Mouse (Mus musculus): ENCODE measurements around the gene Bbs1. TPM values are rescaled to one million over a fixed set of nuclear protein-coding genes. Genes with fewer than 3 reads are reported as not detected.

The Bbs1 gene
- polyA plus RNA-seq, 1 experiment from 2014 or later, result 2.3 TPM

DNA sequence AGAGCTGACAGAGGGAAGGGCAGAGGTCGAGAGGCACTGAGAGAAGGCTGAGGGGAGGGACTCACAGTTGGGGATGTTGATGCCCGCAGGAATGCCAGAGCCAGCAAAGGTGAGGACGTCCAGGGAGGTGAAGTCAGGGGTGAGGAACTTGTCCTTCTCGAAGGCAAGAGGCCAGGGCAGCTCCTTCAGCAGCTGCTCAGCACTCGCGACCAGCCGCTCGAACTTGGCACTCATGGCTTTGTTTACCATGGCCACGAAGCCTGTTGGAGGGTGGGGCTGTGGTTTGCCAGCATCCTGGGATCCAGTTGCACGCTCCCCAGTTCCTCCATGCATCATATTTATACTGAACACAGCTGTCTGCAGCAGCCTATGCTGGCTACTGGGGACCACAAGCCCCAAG, 10.4 kb upstream of the Bbs1 start:
- no peaks in the 10 kb centered on the region for H3K9me3 ChIP-seq
- no peak overlapping the region for H3K4me2 ChIP-seq (replicated peaks)
- WGBS, result 74% methylated on average over 10 of the region's 10 CpGs
- H3K9ac ChIP-seq, result no peak overlapping the region
- H3K4me1 ChIP-seq (replicated peaks), result no peaks in the 10 kb centered on the region
- H3K4me3 ChIP-seq (replicated peaks), result no peak overlapping the region
- H3K27ac ChIP-seq, result no peak overlapping the region
- peaks cover 68% of the 10 kb centered on the region for H3K36me3 ChIP-seq
- ATAC-seq, result no peak
- no peaks in the 10 kb centered on the region for H3K27me3 ChIP-seq (replicated peaks)

DNA sequence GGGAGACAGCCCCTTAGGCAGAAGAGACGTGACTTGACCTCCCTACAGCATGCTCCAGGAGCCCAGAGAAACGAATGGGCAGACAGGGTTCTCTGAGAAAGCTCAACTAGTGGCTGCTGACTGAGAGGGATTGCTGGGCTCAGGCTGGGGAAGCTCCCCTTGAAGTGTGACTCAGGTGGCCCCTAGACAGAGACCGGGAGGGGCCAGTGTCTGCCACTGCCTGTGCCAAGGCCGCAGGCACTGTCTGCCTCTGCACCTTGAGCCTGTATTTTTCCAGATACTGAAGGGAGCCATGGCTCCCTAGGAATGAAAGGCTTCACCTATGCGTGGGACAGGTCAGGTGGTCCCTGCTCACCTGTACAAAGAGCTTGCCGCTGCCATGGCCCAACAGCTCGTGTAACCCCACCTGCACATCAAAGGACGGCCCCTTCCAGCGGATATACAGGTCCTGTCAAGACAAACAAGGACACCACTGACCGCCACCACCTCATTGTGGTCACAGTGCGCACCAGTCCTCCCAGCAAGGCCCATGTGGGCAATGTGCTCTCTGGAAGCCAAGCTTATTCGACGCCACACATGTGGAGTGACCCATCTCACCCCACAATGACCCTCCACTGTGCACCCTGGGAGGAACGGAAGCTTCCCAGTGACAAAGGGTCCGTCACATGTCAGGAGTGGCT, 9.6 kb upstream of the Bbs1 start:
- Histone ChIP-seq H3K4me1 (replicated peaks) (no peaks in the 10 kb centered on the region), H3K27ac (no peak overlapping the region), H3K4me2 (replicated peaks) (no peak overlapping the region), H3K27me3 (replicated peaks) (no peaks in the 10 kb centered on the region), H3K36me3 (peaks cover 64% of the 10 kb centered on the region), H3K4me3 (replicated peaks) (no peak overlapping the region), H3K9me3 (no peaks in the 10 kb centered on the region), H3K9ac (no peak overlapping the region)
- 90% methylated on average over 15 of the region's 15 CpGs for WGBS
- no peak for ATAC-seq

DNA sequence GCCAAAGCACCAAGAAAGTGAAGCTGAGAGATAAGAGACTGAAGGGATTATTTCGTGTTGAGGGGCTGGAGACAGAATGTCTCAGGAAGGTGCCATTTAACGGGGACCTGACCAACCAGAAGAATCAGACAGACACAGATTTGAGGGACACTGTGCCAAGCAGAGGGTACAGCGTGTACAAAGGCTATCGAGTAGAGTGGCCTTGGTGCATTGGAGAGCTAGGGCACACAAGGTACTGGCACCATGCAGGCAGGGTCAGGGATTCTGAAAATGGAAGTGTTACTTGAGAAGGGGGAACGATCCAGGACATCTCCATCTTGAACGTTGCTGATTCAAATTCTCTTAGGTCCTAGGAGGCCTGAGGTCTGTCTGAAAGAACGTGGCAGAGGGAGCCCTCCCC, 2.9 kb upstream of the Bbs1 start:
- ATAC-seq, result no peak
- Histone ChIP-seq H3K36me3 (peaks cover 39% of the 10 kb centered on the region), H3K27ac (no peak overlapping the region), H3K4me3 (replicated peaks) (no peak overlapping the region), H3K4me2 (replicated peaks) (no peak overlapping the region), H3K27me3 (replicated peaks) (no peaks in the 10 kb centered on the region), H3K4me1 (replicated peaks) (0 out of 2 replicates have a peak, but pooled peaks cover 3% of the 10 kb centered on the region), H3K9me3 (no peaks in the 10 kb centered on the region), H3K9ac (no peak overlapping the region)
- WGBS, result 92% methylated on average over 7 of the region's 7 CpGs

GRCm38 (mm10) chr19:4908107-4908506, 1.7 kb upstream of the Bbs1 start:
- Histone ChIP-seq H3K4me3 (replicated peaks) (no peak overlapping the region), H3K9me3 (no peaks in the 10 kb centered on the region), H3K4me1 (replicated peaks) (0 out of 2 replicates have a peak, but pooled peaks cover 3% of the 10 kb centered on the region), H3K27me3 (replicated peaks) (no peaks in the 10 kb centered on the region), H3K36me3 (peaks cover 29% of the 10 kb centered on the region), H3K27ac (no peak overlapping the region), H3K9ac (no peak overlapping the region), H3K4me2 (replicated peaks) (no peak overlapping the region)
- no peak for ATAC-seq
- WGBS, result 84% methylated on average over 4 of the region's 4 CpGs

DNA sequence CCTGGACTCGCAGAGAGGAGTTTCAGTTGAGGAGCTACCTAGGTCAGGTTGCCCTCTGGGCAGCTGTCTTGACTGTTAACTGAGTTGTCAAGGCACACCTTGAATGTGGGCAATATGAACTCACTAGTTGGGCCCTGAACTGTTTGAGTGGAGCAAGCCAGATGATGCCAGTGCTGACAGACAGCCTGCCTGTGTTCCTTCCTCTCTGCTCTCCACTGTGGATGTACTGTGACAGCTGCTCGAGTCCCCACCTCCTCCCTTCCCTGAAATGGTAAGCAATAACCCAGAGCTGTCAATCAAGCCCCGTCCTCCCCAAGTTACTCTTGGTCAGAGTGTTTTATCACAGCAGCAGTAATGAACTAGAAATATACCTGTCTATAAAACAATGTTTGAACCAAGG, 6.5 kb downstream of the Bbs1 start:
- H3K9ac ChIP-seq, result no peak overlapping the region
- no peak overlapping the region for H3K4me3 ChIP-seq (replicated peaks)
- no peaks in the 10 kb centered on the region for H3K4me1 ChIP-seq (replicated peaks)
- no peaks in the 10 kb centered on the region for H3K36me3 ChIP-seq
- H3K4me2 ChIP-seq (replicated peaks), result no peak overlapping the region
- WGBS, result 71% methylated on average over 3 of the region's 3 CpGs
- H3K9me3 ChIP-seq, result no peaks in the 10 kb centered on the region
- H3K27me3 ChIP-seq (replicated peaks), result no peaks in the 10 kb centered on the region
- ATAC-seq, result no peak
- no peak overlapping the region for H3K27ac ChIP-seq

DNA sequence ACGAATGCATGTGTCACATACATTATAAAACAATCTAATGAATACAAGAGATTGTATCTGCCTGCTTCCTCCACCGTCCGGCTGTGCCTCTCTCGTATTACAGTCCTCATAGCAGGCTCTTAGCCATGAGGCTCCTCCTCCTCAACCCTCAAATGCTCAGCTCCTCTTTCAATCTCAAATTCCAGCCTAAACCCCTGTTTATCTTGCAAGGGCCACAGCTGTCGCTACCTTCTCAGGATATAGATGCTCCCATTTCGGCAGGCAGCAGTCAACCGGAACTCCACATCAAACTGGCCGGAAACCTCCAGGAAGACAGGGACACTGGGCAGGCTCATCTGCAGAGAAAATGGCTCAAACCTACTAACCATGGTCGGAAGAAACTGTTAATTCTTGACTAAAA, 7.5 kb downstream of the Bbs1 start:
- Histone ChIP-seq H3K4me2 (replicated peaks) (no peak overlapping the region), H3K4me1 (replicated peaks) (no peaks in the 10 kb centered on the region), H3K9me3 (no peaks in the 10 kb centered on the region), H3K9ac (no peak overlapping the region), H3K27ac (no peak overlapping the region), H3K4me3 (replicated peaks) (no peak overlapping the region), H3K36me3 (no peaks in the 10 kb centered on the region), H3K27me3 (replicated peaks) (no peaks in the 10 kb centered on the region)
- WGBS, result 75% methylated on average over 9 of the region's 9 CpGs
- ATAC-seq, result no peak

GRCm38 (mm10) chr19:4896780-4897520, 9.5 kb downstream of the Bbs1 start:
- Histone ChIP-seq H3K36me3 (no peaks in the 10 kb centered on the region), H3K9me3 (no peaks in the 10 kb centered on the region), H3K4me2 (replicated peaks) (no peak overlapping the region), H3K27me3 (replicated peaks) (no peaks in the 10 kb centered on the region), H3K9ac (no peak overlapping the region), H3K4me3 (replicated peaks) (no peak overlapping the region), H3K27ac (no peak overlapping the region), H3K4me1 (replicated peaks) (no peaks in the 10 kb centered on the region)
- ATAC-seq, result no peak
- WGBS, result 53% methylated on average over 21 of the region's 21 CpGs

DNA sequence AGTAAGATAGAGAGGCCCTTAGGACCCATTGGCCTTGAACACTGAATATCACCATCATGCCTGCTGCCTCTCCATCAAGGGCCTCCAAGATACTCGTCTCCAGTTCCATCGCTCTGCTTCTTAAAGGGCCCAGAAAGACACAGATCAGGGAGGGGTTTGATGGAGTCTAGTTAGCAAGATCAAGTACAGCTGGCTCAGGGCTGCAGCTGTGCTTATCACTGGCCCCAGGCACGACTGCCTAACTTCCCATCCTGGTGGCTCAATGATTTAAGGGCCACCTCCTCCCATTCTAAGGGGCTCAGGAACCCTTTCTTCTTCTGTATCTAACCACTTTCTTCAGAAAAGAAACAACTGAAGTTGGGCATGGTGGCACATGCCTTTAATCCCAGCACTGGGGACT, 14.6 kb downstream of the Bbs1 start:
- H3K4me2 ChIP-seq (replicated peaks), result no peak overlapping the region
- no peaks in the 10 kb centered on the region for H3K9me3 ChIP-seq
- no peaks in the 10 kb centered on the region for H3K4me1 ChIP-seq (replicated peaks)
- no peak overlapping the region for H3K9ac ChIP-seq
- no peak overlapping the region for H3K27ac ChIP-seq
- no peak for ATAC-seq
- H3K36me3 ChIP-seq, result no peaks in the 10 kb centered on the region
- H3K27me3 ChIP-seq (replicated peaks), result no peaks in the 10 kb centered on the region
- H3K4me3 ChIP-seq (replicated peaks), result no peak overlapping the region
- 81% methylated on average over 3 of the region's 3 CpGs for WGBS

DNA sequence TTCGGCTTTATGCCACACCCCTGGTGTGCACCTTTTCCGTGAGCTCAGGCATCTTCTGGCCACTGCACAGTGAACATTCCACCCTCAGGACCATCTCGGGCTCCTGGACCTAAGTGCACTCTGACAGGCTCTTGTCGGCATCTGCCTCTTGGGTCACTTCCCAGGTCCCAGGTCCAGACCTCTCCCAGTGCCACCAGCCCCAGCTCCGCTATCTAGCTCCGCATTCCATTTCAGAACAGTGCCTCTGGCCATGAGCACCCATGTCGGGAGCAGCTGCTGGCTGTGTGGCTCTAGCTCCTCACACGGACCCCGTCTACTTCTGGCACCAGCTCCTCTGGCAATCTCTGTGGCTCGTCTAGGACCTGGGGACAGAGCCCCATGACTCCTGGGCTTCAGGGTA, 16.6 kb downstream of the Bbs1 start:
- Histone ChIP-seq H3K27ac (no peak overlapping the region), H3K9me3 (no peaks in the 10 kb centered on the region), H3K4me2 (replicated peaks) (no peak overlapping the region), H3K27me3 (replicated peaks) (no peaks in the 10 kb centered on the region), H3K4me1 (replicated peaks) (no peaks in the 10 kb centered on the region), H3K4me3 (replicated peaks) (no peak overlapping the region), H3K36me3 (no peaks in the 10 kb centered on the region), H3K9ac (no peak overlapping the region)
- WGBS, result 85% methylated on average over 10 of the region's 10 CpGs
- no peak for ATAC-seq

DNA sequence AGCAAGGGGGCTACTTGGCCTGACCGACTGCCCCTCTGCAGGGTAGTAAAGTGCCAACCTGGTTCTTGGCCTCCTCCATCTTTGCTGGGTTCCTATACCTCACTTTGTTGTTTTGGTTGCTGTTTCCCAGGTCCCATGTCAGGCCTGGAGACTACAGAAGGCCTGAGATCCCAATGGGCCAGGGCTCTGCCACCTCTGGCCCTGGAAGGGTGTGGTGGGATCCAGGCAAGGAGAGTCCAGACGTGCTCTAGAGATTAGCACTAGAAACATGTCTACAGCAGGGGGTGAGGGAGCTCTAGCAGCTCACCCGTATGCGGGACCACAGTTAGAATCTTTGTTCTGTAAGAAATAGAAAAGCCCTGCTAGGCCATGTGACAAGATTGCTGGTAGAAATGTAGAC, 22.5 kb downstream of the Bbs1 start:
- Histone ChIP-seq H3K9ac (no peak overlapping the region), H3K4me3 (replicated peaks) (no peak overlapping the region), H3K4me2 (replicated peaks) (no peak overlapping the region), H3K4me1 (replicated peaks) (no peaks in the 10 kb centered on the region), H3K36me3 (no peaks in the 10 kb centered on the region), H3K27ac (no peak overlapping the region), H3K27me3 (replicated peaks) (no peaks in the 10 kb centered on the region), H3K9me3 (no peaks in the 10 kb centered on the region)
- ATAC-seq, result no peak
- WGBS, result 81% methylated on average over 4 of the region's 4 CpGs

GRCm38 (mm10) chr19:4879324-4879703, 27.1 kb downstream of the Bbs1 start:
- peak overlapping the region; percentile 99 for H3K4me3 ChIP-seq (replicated peaks)
- no peak overlapping the region for H3K27ac ChIP-seq
- peak overlapping the region; percentile 93 for H3K9ac ChIP-seq
- H3K36me3 ChIP-seq, result no peaks in the 10 kb centered on the region
- peaks cover 7% of the 10 kb centered on the region for H3K4me1 ChIP-seq (replicated peaks)
- WGBS, result 57% methylated on average over 10 of the region's 10 CpGs
- no peaks in the 10 kb centered on the region for H3K9me3 ChIP-seq
- H3K4me2 ChIP-seq (replicated peaks), result peak overlapping the region; percentile 97
- H3K27me3 ChIP-seq (replicated peaks), result no peaks in the 10 kb centered on the region; the same call in 1 of the 2 replicates
- ATAC-seq, result no peak

GRCm38 (mm10) chr19:4878405-4879323, 27.8 kb downstream of the Bbs1 start, which contains the start of gene Zdhhc24:
Gene Zdhhc24, plus strand, starts transcription at chr19:4878668.
- ATAC-seq, result peak; percentile 100
- Histone ChIP-seq H3K4me1 (replicated peaks) (peaks cover 7% of the 10 kb centered on the region), H3K4me3 (replicated peaks) (peak within 1 kb of the TSS; percentile 99), H3K9me3 (no peaks in the 10 kb centered on the region), H3K27me3 (replicated peaks) (no peaks in the 10 kb centered on the region; the same call in 1 of the 2 replicates), H3K4me2 (replicated peaks) (peak within 1 kb of the TSS; percentile 97), H3K9ac (peak within 1 kb of the TSS; percentile 93), H3K36me3 (no peaks in the 10 kb centered on the region), H3K27ac (peak within 1 kb of the TSS; percentile 44)
- WGBS, result 1% methylated on average over 52 of the region's 52 CpGs
